Mouse (Mus musculus): ENCODE results near the gene Carmil1.

Carmil1 gene

GRCm38 (mm10) chr13:24280439-24281431 is at the start of gene Carmil1:
TSS of gene Carmil1 (minus strand) at chr13:24280795.
- DNase-seq: peak; percentile 99

GRCm38 (mm10) chr13:24330128-24330527 is 49.5 kb upstream of the Carmil1 start:
- peak; percentile 82 for DNase-seq

- DNase-seq: peak; percentile 88
Measured at GRCm38 (mm10) chr13:24328036-24328817, 47.6 kb upstream of the Carmil1 start.

DNA sequence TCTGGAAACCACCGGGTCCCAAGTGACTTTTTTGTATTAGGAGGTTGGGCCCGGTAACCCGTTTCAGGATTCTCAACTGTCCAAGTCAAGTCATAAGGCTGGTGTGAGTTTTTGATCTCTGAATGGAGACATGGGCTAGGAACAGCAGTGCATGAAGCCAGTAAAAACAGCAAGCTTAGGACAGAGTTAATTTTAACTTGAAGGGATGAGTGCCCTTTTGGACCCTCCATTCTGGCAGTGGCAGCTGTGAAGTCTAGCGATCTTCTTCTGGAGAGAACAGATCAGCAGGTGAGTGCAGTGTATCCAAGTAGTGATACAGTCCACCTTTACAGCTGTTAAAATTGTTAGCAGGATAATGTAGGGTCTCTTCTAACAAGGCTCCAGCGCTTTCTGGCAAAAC is 46.6 kb upstream of the Carmil1 start, which contains the start of gene Cmah:
TSS of gene Cmah (plus strand) at position 204 of the 400 bp plus-strand sequence.
- peak; percentile 46 for DNase-seq

GRCm38 (mm10) chr13:24321313-24321712 is 40.7 kb upstream of the Carmil1 start:
- DNase-seq: peak; percentile 46

GRCm38 (mm10) chr13:24318618-24319017 is 38.0 kb upstream of the Carmil1 start:
- peak; percentile 67 for DNase-seq

GRCm38 (mm10) chr13:24316563-24316962 is 36.0 kb upstream of the Carmil1 start:
- no peak for DNase-seq

DNA sequence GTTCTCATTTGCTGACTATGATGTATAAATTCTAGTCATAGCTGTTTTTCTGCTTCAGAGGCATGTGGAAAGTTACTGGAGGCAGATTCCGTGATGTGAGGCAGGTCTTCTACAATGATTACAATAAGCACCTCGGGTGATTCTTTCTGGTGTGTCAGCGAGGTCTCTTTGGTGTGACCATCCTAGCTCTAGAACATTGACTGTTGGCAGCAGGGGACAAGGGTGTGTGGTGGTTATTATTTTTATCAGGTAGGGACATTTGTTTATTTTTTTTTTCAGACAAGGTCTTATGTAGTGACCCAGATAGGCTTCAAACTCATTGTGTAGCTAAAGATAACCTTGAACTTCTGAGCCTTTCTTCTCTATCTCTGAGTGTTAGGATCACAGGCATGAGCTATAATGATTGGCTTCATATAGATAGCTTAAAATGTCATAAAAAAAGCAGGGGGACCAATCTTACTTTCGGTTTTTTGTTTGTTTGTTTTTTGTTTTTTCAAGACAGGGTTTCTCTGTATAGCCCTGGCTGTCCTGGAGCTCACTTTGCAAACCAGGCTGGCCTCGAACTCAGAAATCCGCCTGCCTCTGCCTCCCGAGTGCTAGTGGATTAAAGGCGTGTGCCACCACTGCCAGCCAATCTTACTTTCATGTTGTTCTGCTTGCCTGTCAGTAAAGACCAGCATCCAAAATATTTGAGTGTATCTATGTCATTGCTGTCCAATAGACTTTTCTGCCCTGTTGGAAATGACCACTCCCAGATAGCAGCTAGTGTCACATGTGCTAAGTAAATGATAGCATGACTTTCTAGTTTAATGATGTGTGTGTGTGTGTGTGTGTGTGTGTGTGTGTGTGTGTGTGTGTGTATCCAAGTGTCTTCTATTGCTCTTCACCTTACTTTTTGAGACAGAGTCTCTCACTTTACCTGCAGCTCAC is 30.7 kb upstream of the Carmil1 start:
- peak; percentile 27 for DNase-seq

- DNase-seq: peak; percentile 41
Measured at GRCm38 (mm10) chr13:24306248-24306647, 25.7 kb upstream of the Carmil1 start.

DNA sequence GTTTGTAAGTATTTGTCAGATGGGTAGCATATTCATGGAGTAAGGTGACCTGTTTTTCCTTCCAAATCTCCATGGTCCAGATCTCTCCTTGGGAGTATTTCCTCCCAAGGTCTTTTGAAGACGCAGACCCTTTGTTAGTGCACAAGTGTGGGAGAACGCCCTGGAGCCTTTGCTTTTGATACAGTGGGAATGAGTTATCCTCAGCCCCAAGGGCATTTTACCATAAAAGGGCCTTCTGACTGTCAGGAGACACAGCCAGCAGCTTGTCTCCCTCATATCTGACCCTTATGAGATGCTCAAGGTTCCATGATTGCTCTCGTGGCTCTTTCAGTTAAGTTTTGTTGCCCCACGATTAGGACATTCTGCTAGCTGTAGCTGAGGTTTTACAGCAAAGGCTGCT is 24.9 kb upstream of the Carmil1 start:
- DNase-seq: peak; percentile 51

GRCm38 (mm10) chr13:24297252-24297651 is 16.7 kb upstream of the Carmil1 start:
- DNase-seq: peak; percentile 36

DNA sequence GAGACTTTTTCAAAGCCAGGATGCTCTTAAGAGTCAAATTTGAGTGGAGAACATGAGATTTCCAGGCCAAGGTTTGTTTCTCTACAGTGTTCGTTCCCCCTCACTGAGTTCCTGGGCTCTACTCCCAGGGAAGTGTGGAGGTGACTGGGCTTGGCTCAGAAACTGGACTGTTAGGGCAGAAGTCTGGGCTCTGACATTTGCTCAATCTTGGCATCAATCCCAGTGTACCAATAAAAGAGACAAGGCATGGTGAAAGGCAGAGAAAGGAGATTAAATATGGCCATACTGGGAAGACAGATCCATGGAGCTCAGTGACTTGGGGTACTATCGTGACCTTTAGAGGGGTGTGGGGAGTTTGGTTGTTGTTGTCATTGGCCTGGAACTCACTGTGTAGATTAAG is 6.8 kb upstream of the Carmil1 start:
- peak; percentile 71 for DNase-seq

GRCm38 (mm10) chr13:24279762-24280438 is 695 bp downstream of the Carmil1 start:
- peak; percentile 89 for DNase-seq

GRCm38 (mm10) chr13:24279407-24279761 is 1.2 kb downstream of the Carmil1 start:
- peak; percentile 82 for DNase-seq

DNA sequence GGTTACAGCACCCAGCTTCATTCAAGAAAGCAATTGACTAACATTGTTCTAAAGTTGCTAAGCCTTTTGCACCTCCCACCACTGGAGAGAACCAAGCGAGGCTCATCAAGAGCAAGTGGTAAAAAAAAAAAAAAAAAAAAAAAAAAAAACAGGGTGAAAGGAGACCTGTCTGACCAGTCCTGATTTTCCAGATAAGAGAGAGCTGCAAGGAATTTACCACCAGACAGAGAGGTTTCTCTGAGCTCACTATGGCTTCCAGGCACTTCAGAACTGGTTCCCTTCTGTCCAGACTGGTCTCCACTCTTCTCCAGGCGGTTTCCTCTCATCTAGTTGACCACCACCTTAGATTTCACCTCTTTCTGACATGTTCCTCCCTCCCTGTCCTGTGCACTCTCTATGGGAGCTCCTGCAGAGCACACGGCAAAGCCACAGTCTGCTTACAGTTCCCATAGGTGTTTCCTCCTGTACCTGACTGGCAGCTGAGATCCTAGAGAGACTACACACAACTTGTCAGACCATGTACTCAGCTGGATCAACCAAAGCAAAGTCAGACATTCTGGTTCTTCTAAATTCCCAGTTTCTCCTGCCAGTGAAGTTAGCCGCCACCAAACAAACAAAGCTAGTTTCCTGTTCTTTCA is 7.7 kb downstream of the Carmil1 start:
- no peak for DNase-seq

DNA sequence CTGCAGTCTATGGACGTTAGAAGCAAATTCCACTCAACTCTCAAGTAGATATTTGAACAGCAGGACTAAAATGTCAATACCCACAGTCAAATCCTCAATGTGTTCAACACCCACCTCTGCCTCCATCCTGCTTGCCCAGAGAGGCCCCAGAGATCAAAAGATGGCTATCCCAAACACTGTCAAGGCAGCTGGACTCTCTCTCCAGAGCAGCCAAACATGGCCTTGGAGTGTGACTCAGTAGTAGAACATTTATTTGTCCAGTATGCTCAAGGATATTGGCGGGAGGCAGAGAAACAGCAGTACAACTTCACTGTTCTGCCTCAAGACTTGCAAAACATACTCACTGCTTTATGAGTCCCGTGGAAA is 11.5 kb downstream of the Carmil1 start:
- DNase-seq: peak; percentile 90

DNA sequence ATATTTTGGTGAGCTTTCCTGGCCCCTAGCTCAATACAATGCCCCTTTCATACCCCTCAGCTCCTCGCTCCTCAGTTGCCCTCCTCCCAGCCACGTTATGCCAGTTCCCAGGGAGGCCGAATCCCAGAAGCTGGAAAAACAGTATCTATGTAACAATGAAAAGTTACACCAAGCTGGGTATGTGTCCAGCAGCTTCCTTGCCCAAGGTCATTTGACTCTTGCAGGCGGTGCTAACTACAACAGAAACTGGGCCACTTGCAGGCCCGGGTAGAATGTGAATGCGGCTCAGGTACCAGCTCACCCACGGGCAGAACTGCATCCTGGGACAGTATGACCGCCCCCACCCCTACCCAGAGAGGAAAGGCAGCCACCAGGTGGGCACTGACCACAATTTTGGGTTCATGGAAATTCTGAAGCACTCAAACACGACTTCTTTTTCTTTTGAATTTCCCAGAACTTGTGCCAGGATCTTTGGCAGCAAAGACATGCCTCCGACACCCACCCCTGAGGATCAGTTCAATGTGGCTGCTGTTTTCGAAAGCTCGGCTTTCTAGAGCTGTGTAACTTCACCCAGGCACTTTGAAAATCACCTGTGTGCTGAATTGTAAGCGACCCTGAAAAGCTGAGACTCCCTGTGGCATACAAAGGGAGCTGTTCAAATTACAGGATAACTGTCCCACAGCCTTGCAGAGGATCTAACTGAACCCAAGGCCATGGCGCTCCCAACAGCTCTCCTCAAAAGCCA is 12.1 kb downstream of the Carmil1 start:
- DNase-seq: no peak

- DNase-seq: no peak
Measured at GRCm38 (mm10) chr13:24264760-24265159, 15.8 kb downstream of the Carmil1 start.

GRCm38 (mm10) chr13:24263560-24263959 is 17.0 kb downstream of the Carmil1 start:
- no peak for DNase-seq

GRCm38 (mm10) chr13:24260751-24261591 is 19.6 kb downstream of the Carmil1 start:
- no peak for DNase-seq
